Mouse (Mus musculus): Measurements from ENCODE around the gene Prkag2.

DNA sequence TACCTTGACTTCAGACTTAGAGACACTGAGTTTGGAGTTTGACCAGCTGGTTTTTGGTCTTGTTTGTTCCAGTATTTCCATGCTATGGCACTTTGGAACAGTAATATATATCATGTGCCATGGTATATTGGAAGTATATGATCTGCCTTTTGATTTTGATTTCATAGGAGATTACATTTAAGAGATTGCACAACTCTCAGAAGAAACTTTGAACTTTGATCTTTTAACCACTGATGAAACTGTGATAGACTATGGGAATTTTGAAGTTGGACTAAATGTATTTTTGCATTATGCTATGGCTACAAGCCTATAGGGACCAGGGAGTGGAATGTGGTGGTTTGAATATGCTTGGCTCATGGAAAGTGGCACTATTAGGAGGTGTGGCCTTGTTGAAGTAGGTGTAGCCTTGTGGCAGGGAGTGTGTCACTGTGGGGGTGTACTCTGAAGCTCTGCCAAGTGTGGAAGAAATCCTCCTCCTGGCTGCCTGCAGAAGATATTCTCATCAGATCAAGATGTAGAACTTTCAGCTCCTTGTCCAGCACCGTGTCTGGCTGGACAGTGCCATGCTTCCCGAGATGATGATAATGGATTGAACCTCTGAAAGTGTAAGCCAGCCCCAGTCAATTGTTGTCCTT lies 49.0 kb upstream of the Prkag2 start:
- TF ChIP-seq GATA1 (IDR thresholded peaks at IDR 0.05; ENCODE audit: borderline replicate concordance, low read length) (no peak), FLI1 (IDR thresholded peaks at IDR 0.05; ENCODE audit: low read length) (no peak)
